8 mouse cellular contexts compared by ENCODE assay signal in the genomic region with DNA sequence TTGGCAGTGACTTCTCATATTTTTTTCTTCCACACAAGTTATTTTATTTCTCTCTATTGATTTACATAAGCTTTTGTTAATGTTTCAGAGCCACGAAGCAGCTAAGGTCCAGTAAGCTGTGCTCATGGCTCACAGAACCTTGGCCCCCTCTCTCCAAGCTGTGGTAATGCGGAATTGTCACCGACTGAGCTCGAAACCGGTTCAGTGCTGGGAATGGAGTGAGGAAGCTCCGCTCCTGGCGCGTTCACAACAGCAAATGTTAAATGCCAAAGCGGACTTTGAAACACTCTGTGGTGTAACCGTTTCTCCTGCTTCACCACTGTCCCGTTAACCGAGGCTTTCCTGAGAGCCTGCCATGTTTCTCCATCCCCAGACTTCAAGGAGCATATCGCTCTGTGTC. TPM values are rescaled to one million over a fixed set of nuclear protein-coding genes. Genes with fewer than 3 reads are reported as not detected.
DNase-seq lines count a peak whose midpoint lies in the region; ATAC-seq lines count a peak whose summit lies in the region.

No protein-coding gene starts in this region.

- no peaks in the 10 kb centered on the region for H3K4me1 ChIP-seq in kidney, embryonic 14.5 days (ENCODE audit: control insufficient read depth, insufficient read depth, low read length)
- H3K4me1 ChIP-seq in heart, embryonic 14.5 days (ENCODE audit: control insufficient read depth in 2 of 2, insufficient read depth in 2 of 2, low read length in 2 of 2) = no peaks in the 10 kb centered on the region; a peak in 1 of 4 replicates

- H3K9me3 ChIP-seq in kidney, embryonic 14.5 days (ENCODE audit: control insufficient read depth, low read length) = no peaks in the 10 kb centered on the region
- H3K9me3 ChIP-seq in heart, embryonic 14.5 days (ENCODE audit: control insufficient read depth, low read length) = no peaks in the 10 kb centered on the region

- no peak for ATAC-seq in kidney, embryonic 14.5 days (ENCODE audit: low FRiP score, low TSS enrichment)
- ATAC-seq in common myeloid progenitor, adult 5-6 weeks (replicated peaks; ENCODE audit: low read depth, poor library complexity, severe bottlenecking) = peak; percentile 82
- no peak for ATAC-seq in heart, embryonic 14.5 days (ENCODE audit: insufficient number of reproducible peaks, insufficient read depth, low FRiP score, low read depth)

- peak; percentile 28 for DNase-seq in kidney, adult 11 months
- peak; percentile 29 for DNase-seq in lung, postnatal 10 days
- DNase-seq in thymus, postnatal 0 days (ENCODE audit: low spot score) = no peak
- DNase-seq in T-cell, adult 2 months (ENCODE audit: low spot score) = no peak
- no peak for DNase-seq in MN1 (ENCODE audit: low spot score)

- H3K27ac ChIP-seq in kidney, embryonic 14.5 days (ENCODE audit: low read depth, low read length) = no peak overlapping the region
- peak overlapping the region; percentile 36 to 58 for H3K27ac ChIP-seq in heart, embryonic 14.5 days (replicated peaks in 1 of 2; ENCODE audit: control insufficient read depth in 1 of 2, insufficient read depth in 1 of 2, low read depth in 2 of 2, low read length in 2 of 2)

- no peak overlapping the region for H3K9ac ChIP-seq in kidney, embryonic 14.5 days (ENCODE audit: low read depth, low read length)
- H3K9ac ChIP-seq in heart, embryonic 14.5 days (ENCODE audit: low read length) = no peak overlapping the region

- no peaks in the 10 kb centered on the region for H3K27me3 ChIP-seq in kidney, embryonic 14.5 days (ENCODE audit: control insufficient read depth, insufficient read depth, low read length)
- H3K27me3 ChIP-seq in heart, embryonic 14.5 days (ENCODE audit: control insufficient read depth, insufficient read depth, low read length) = no peaks in the 10 kb centered on the region

- H3K4me2 ChIP-seq in kidney, embryonic 14.5 days (replicated peaks; ENCODE audit: low read depth, low read length) = no peak overlapping the region
- no peak overlapping the region for H3K4me2 ChIP-seq in heart, embryonic 14.5 days (ENCODE audit: low read length)

- H3K4me3 ChIP-seq in kidney, embryonic 14.5 days (ENCODE audit: low read length) = no peak overlapping the region
- H3K4me3 ChIP-seq in heart, embryonic 14.5 days (ENCODE audit: control insufficient read depth in 1 of 2, insufficient read depth in 1 of 2, low read depth in 1 of 2, low read length in 2 of 2) = no peak overlapping the region

- H3K36me3 ChIP-seq in kidney, embryonic 14.5 days (ENCODE audit: control insufficient read depth, insufficient read depth, low read length) = no peaks in the 10 kb centered on the region
- no peaks in the 10 kb centered on the region for H3K36me3 ChIP-seq in heart, embryonic 14.5 days (ENCODE audit: control insufficient read depth, insufficient read depth, low read length)

- WGBS in kidney, embryonic 14.5 days = 77% methylated on average over 13 of the region's 13 CpGs
- WGBS in heart, embryonic 14.5 days = 64% methylated on average over 13 of the region's 13 CpGs

RNA-seq across cellular contexts. Expression of a gene that starts 39.4 kb away (rescaled TPM):
- polyA plus RNA-seq in kidney, embryonic 14.5 days (2014; fragmentation: Nextera tagmentation; extraction: Ambion mirVana) = 473 and 512 TPM in 2 replicates
- total RNA-seq in common myeloid progenitor, adult 5-6 weeks (2017) = 326 and 362 TPM in 2 replicates
- 327 and 344 TPM in 2 replicates for polyA plus RNA-seq in heart, embryonic 14.5 days (2014; fragmentation: Nextera tagmentation; extraction: Ambion mirVana)
- polyA plus RNA-seq in thymus, postnatal 0 days (2015; fragmentation: Nextera tagmentation; extraction: Ambion mirVana) = 720 and 727 TPM in 2 replicates

RNA-seq across cellular contexts. Expression of a gene that starts 41.8 kb away (rescaled TPM):
- polyA plus RNA-seq in kidney, embryonic 14.5 days (2014; fragmentation: Nextera tagmentation; extraction: Ambion mirVana) = 20.3 and 21.0 TPM in 2 replicates
- 26.4 and 32.9 TPM in 2 replicates for total RNA-seq in common myeloid progenitor, adult 5-6 weeks (2017)
- polyA plus RNA-seq in heart, embryonic 14.5 days (2014; fragmentation: Nextera tagmentation; extraction: Ambion mirVana) = 11.3 and 11.8 TPM in 2 replicates
- 18.2 and 18.9 TPM in 2 replicates for polyA plus RNA-seq in thymus, postnatal 0 days (2015; fragmentation: Nextera tagmentation; extraction: Ambion mirVana)

RNA-seq across cellular contexts. Expression of a gene that starts 45.2 kb away (rescaled TPM):
- 14.0 and 17.9 TPM in 2 replicates for polyA plus RNA-seq in kidney, embryonic 14.5 days (2014; fragmentation: Nextera tagmentation; extraction: Ambion mirVana)
- 35.7 and 59.6 TPM in 2 replicates for total RNA-seq in common myeloid progenitor, adult 5-6 weeks (2017)
- polyA plus RNA-seq in heart, embryonic 14.5 days (2014; fragmentation: Nextera tagmentation; extraction: Ambion mirVana) = 10.1 and 10.4 TPM in 2 replicates
- polyA plus RNA-seq in thymus, postnatal 0 days (2015; fragmentation: Nextera tagmentation; extraction: Ambion mirVana) = 16.0 and 16.2 TPM in 2 replicates

Comparison
In these comparisons a context has a peak if more than half of its experiments do, and no peak if none do; other contexts are left out.
1. DNase-seq: peak in kidney, adult 11 months (single experiment) and lung, postnatal 10 days (single experiment); none in thymus, postnatal 0 days (single experiment), T-cell, adult 2 months (single experiment) and MN1 (single experiment).